Mouse (Mus musculus): ENCODE data around the gene S100b. TPM values are rescaled to one million over a fixed set of nuclear protein-coding genes. Genes with fewer than 3 reads are reported as not detected.
A peak's percentile ranks its signal among the peaks of the same experiment; 100 is the strongest.

Gene S100b
- polyA plus RNA-seq, 1 experiment from 2014 or later, result 4.3 TPM

DNA sequence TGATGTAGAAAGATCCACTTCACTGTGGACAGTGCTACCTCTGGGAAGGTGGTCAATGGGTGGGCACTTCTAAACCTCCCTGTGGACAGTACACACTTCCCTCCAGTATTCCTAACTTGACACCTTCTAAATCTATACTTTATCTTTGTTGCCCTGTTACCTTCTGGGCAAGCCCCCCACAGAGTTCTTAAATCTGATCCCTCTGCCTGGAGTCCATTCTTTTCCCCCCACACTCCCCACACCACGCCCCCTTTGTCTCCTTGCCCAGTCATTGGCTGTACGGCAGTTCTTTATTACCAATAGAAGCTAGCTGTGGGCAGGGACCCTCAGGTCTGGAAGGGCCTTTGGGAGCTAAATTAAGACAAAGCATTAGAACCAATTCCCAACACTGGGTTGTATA, 8.5 kb upstream of the S100b start:
- Histone ChIP-seq H3K9me3 (no peaks in the 10 kb centered on the region), H3K36me3 (no peaks in the 10 kb centered on the region), H3K4me3 (no peak overlapping the region), H3K27ac (replicated peaks) (no peak overlapping the region), H3K4me1 (replicated peaks) (no peaks in the 10 kb centered on the region), H3K4me2 (no peak overlapping the region), H3K9ac (no peak overlapping the region), H3K27me3 (no peaks in the 10 kb centered on the region)
- WGBS, result 82% methylated on average over 2 of the region's 2 CpGs
- ATAC-seq (ENCODE audit: low FRiP score, low read depth), result no peak

DNA sequence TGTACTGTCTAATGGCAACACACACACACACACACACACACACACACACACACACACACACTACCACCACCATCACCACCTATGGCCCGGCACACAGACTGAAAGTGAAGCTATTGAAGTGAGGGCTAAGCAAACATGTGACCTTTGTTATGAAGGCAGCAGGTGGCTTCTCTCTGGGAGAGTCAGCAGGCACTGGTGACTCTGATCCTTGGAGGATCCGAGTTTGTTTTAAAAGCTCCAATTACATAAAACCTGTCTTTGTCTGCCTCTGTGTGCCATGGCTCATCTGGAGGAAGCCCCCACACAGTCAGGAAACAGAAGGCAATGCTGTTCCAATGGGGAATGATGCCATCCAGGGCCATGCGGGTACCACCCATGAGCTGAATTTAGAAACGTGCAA, 7.1 kb upstream of the S100b start:
- 52% methylated on average over 4 of the region's 4 CpGs for WGBS
- no peak for ATAC-seq (ENCODE audit: low FRiP score, low read depth)
- Histone ChIP-seq H3K4me2 (no peak overlapping the region), H3K27ac (replicated peaks) (no peak overlapping the region), H3K9ac (no peak overlapping the region), H3K4me1 (replicated peaks) (no peaks in the 10 kb centered on the region), H3K4me3 (no peak overlapping the region), H3K36me3 (no peaks in the 10 kb centered on the region), H3K27me3 (no peaks in the 10 kb centered on the region), H3K9me3 (no peaks in the 10 kb centered on the region)

DNA sequence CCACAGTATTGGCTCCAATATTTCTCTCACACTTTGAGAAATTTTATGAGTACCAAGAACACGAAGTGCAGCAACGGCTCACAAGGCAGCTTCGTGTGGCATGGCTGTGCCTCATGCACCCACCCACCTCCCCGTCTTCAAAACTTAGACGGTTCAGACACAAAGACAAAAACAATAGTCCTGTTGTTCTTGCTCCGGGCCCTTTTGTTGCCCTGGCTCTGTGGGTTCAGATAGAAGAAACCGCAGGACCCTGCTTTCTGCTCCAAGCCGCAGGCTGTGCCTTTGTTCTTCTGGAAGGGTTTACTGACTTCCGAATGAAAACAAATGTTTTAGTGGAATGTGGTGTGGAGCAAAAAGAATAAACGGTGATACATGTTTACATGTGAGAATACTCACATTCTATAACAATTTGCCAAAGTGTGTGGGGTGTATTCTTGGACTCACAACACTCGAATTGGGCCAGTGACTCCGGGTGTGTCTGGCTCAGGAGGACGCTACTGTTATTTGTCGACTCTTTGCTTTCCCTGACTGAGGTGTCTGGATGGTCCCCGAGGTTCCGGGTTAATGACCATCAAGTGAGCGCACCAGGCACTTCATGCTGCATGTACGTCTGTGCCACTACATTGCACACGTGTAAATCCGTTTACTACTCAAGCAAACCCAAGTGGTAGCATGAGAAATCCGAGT, 5.5 kb upstream of the S100b start:
- WGBS, result 25% methylated on average over 21 of the region's 21 CpGs
- no peak for ATAC-seq (ENCODE audit: low FRiP score, low read depth)
- H3K4me1 ChIP-seq (replicated peaks), result no peaks in the 10 kb centered on the region

GRCm38 (mm10) chr10:76248647-76248968, 5.0 kb upstream of the S100b start:
- ATAC-seq (ENCODE audit: low FRiP score, low read depth), result no peak
- Histone ChIP-seq H3K27ac (replicated peaks) (no peak overlapping the region), H3K36me3 (no peaks in the 10 kb centered on the region), H3K4me2 (no peak overlapping the region), H3K27me3 (no peaks in the 10 kb centered on the region), H3K9me3 (no peaks in the 10 kb centered on the region), H3K4me3 (no peak overlapping the region), H3K9ac (no peak overlapping the region), H3K4me1 (replicated peaks) (no peaks in the 10 kb centered on the region)
- 45% methylated on average over 5 of the region's 5 CpGs for WGBS

More for the DNA sequence above, 5.5 kb upstream of the S100b start:
- Histone ChIP-seq H3K27ac (replicated peaks) (no peak overlapping the region), H3K4me2 (no peak overlapping the region), H3K9ac (no peak overlapping the region), H3K36me3 (no peaks in the 10 kb centered on the region), H3K27me3 (no peaks in the 10 kb centered on the region), H3K4me3 (no peak overlapping the region), H3K9me3 (no peaks in the 10 kb centered on the region)

- no peak overlapping the region for H3K4me2 ChIP-seq
- H3K4me1 ChIP-seq (replicated peaks), result peaks cover 4% of the 10 kb centered on the region; the same call in 1 of the 2 replicates
- no peak overlapping the region for H3K4me3 ChIP-seq
- H3K36me3 ChIP-seq, result no peaks in the 10 kb centered on the region
- 49% methylated on average over 7 of the region's 7 CpGs for WGBS
- no peak overlapping the region for H3K9ac ChIP-seq
- no peaks in the 10 kb centered on the region for H3K9me3 ChIP-seq
- no peak overlapping the region for H3K27ac ChIP-seq (replicated peaks)
- no peaks in the 10 kb centered on the region for H3K27me3 ChIP-seq
- ATAC-seq (ENCODE audit: low FRiP score, low read depth), result no peak
Observed at GRCm38 (mm10) chr10:76250870-76251269, 2.8 kb upstream of the S100b start.

- ATAC-seq (ENCODE audit: low FRiP score, low read depth), result no peak; the same call in 1 of the 2 replicates
- no peak overlapping the region for H3K27ac ChIP-seq (replicated peaks)
- H3K4me3 ChIP-seq, result no peak overlapping the region
- H3K36me3 ChIP-seq, result no peaks in the 10 kb centered on the region
- H3K9ac ChIP-seq, result no peak overlapping the region
- WGBS, result 100% methylated on average over 1 of the region's 1 CpGs
- peaks cover 4% of the 10 kb centered on the region; the same call in 1 of the 2 replicates for H3K4me1 ChIP-seq (replicated peaks)
- H3K27me3 ChIP-seq, result no peaks in the 10 kb centered on the region
- H3K9me3 ChIP-seq, result no peaks in the 10 kb centered on the region
- H3K4me2 ChIP-seq, result no peak overlapping the region
Observed at GRCm38 (mm10) chr10:76253079-76253478, 574 bp upstream of the S100b start.

DNA sequence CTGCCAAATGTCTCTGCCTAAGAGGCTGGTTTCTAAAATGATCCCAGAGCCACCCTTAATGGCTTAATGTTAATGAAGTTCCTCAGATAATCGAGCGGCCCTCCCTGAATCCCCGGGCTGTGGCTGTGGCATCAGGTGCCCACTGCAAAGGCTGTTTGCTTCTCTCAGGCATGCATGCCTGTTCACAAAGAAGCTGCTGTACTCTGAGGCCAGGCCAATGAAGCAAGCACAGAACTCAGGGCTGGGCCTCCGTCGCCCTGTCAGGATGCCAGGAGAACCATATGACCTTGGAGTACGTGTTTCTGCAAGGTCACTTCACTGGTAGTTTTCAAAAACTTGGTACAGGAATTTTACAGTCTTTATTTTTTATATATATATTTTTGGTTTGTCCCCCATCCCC, 2.0 kb downstream of the S100b start:
- no peaks in the 10 kb centered on the region for H3K36me3 ChIP-seq
- H3K9me3 ChIP-seq, result no peaks in the 10 kb centered on the region
- H3K9ac ChIP-seq, result no peak overlapping the region
- no peak overlapping the region for H3K4me2 ChIP-seq
- H3K4me1 ChIP-seq (replicated peaks), result peaks cover 4% of the 10 kb centered on the region; the same call in 1 of the 2 replicates
- H3K27me3 ChIP-seq, result no peaks in the 10 kb centered on the region
- ATAC-seq (ENCODE audit: low FRiP score, low read depth), result no peak
- H3K27ac ChIP-seq (replicated peaks), result no peak overlapping the region
- 51% methylated on average over 6 of the region's 6 CpGs for WGBS
- H3K4me3 ChIP-seq, result no peak overlapping the region

DNA sequence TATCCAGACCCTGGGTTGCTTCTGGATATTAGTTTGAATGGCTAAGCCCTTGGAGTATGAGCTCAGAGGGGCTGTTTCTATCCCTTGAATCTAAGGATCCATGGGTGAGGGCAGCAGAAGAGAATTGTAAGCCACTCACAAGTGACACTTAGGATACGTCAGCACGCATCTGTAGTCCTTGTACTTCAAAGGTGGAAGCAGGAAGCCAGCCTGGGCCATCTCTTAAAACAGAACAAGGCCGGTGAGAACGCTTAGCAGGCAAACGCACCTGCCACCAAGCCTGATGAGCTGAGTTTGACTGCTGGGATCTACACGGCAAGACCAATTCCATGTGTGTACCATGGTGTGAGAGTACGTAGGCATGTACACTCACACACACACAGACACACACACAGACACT, 3.6 kb downstream of the S100b start:
- Histone ChIP-seq H3K4me1 (replicated peaks) (peaks cover 4% of the 10 kb centered on the region; the same call in 1 of the 2 replicates), H3K36me3 (no peaks in the 10 kb centered on the region), H3K9ac (no peak overlapping the region), H3K9me3 (no peaks in the 10 kb centered on the region), H3K4me3 (no peak overlapping the region), H3K27ac (replicated peaks) (no peak overlapping the region), H3K27me3 (no peaks in the 10 kb centered on the region), H3K4me2 (no peak overlapping the region)
- WGBS, result 98% methylated on average over 7 of the region's 7 CpGs
- no peak for ATAC-seq (ENCODE audit: low FRiP score, low read depth)

- Histone ChIP-seq H3K4me2 (no peak overlapping the region), H3K9ac (no peak overlapping the region), H3K27me3 (no peaks in the 10 kb centered on the region), H3K4me3 (no peak overlapping the region), H3K27ac (replicated peaks) (no peak overlapping the region), H3K9me3 (no peaks in the 10 kb centered on the region), H3K36me3 (no peaks in the 10 kb centered on the region), H3K4me1 (replicated peaks) (peaks cover 4% of the 10 kb centered on the region; the same call in 1 of the 2 replicates)
- WGBS, result 81% methylated on average over 12 of the region's 12 CpGs
- no peak for ATAC-seq (ENCODE audit: low FRiP score, low read depth)
Observed at GRCm38 (mm10) chr10:76257719-76258390, 4.2 kb downstream of the S100b start.

GRCm38 (mm10) chr10:76259566-76260232, 6.0 kb downstream of the S100b start:
- no peaks in the 10 kb centered on the region for H3K9me3 ChIP-seq
- no peak overlapping the region for H3K9ac ChIP-seq
- H3K4me2 ChIP-seq, result no peak overlapping the region
- no peak for ATAC-seq (ENCODE audit: low FRiP score, low read depth)
- 67% methylated on average over 18 of the region's 18 CpGs for WGBS
- H3K27me3 ChIP-seq, result no peaks in the 10 kb centered on the region
- H3K27ac ChIP-seq (replicated peaks), result no peak overlapping the region
- H3K4me1 ChIP-seq (replicated peaks), result peaks cover 4% of the 10 kb centered on the region; the same call in 1 of the 2 replicates
- H3K36me3 ChIP-seq, result 0 out of 2 replicates have a peak, but pooled peaks cover 5% of the 10 kb centered on the region
- no peak overlapping the region for H3K4me3 ChIP-seq

DNA sequence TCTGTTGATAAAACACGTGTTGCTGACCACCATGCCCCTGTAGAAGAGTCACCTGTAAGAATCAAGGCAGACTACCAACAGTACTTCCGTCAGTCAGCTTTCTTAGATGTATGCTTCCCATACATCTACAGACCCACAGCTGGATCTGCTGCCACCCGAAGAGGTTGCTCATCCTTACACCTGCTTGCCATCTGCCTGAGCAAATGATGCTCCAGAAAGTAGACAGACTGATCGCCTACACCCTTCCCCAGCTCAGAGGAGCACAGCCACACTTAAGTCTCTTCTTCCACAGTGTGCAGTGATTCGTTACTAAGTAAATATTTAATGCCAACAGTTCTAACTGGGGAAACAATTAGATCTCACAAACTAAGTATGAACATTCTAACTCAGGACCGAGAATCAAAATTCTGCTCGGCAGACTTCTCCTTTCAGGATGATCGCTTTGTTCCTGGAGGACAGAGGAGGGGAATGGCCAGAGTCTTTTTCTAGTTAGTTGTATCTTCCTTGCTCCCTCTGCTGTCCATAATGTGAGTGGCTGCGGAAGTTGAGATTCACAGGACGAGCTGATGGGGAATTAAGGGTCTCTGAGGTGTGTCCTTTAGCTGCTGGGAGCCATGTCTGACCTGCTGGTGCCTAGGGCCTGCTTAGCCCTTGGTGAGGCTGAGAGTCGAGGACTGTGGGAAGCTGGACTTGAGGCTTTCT, 6.9 kb downstream of the S100b start:
- no peak overlapping the region for H3K27ac ChIP-seq (replicated peaks)
- no peak; the same call in 1 of the 2 replicates for ATAC-seq (ENCODE audit: low FRiP score, low read depth)
- WGBS, result 56% methylated on average over 11 of the region's 11 CpGs
- no peak overlapping the region for H3K9ac ChIP-seq
- H3K27me3 ChIP-seq, result no peaks in the 10 kb centered on the region
- H3K36me3 ChIP-seq, result peaks cover 13% of the 10 kb centered on the region; the same call in 1 of the 2 replicates
- peaks cover 2% of the 10 kb centered on the region; the same call in 1 of the 2 replicates for H3K4me1 ChIP-seq (replicated peaks)
- no peak overlapping the region for H3K4me2 ChIP-seq
- H3K9me3 ChIP-seq, result no peaks in the 10 kb centered on the region
- H3K4me3 ChIP-seq, result no peak overlapping the region

GRCm38 (mm10) chr10:76261447-76261846, 7.8 kb downstream of the S100b start:
- 0 out of 2 replicates have a peak, but pooled peaks have one; percentile 24 for ATAC-seq (ENCODE audit: low FRiP score, low read depth)
- Histone ChIP-seq H3K4me3 (no peak overlapping the region), H3K4me2 (no peak overlapping the region), H3K27me3 (no peaks in the 10 kb centered on the region), H3K27ac (replicated peaks) (no peak overlapping the region), H3K9me3 (no peaks in the 10 kb centered on the region), H3K9ac (no peak overlapping the region), H3K36me3 (peaks cover 22% of the 10 kb centered on the region), H3K4me1 (replicated peaks) (no peaks in the 10 kb centered on the region)
- 85% methylated on average over 3 of the region's 3 CpGs for WGBS
